Mouse (Mus musculus) neural tube, embryonic 13.5 days (tissue): ENCODE measurements around the gene Fryl. TPM values are rescaled to one million over a fixed set of nuclear protein-coding genes. Genes with fewer than 3 reads are reported as not detected.

ENCODE experiments used
- ATAC-seq: fragments of 200-750 bp; cut with Nextera tagmentation; 2 replicates; pipeline ENCODE4 v1.8.0; 2017; ENCODE audit warnings: low read depth, mild to moderate bottlenecking, moderate TSS enrichment, moderate library complexity
- H3K27ac ChIP-seq: fragments of 300-500 bp; sonication (generic); replicated peaks from 2 replicates; pipeline ENCODE4 v1.5.1; 2015; ENCODE audit warnings: moderate library complexity, mild to moderate bottlenecking, inconsistent platforms
- H3K27me3 ChIP-seq: fragments of 300-500 bp; sonication (generic); 2 replicates; pipeline ENCODE4 v1.6.1; 2015; ENCODE audit warnings: mild to moderate bottlenecking, inconsistent platforms
- H3K36me3 ChIP-seq: fragments of 300-500 bp; sonication (generic); 2 replicates; pipeline ENCODE4 v1.6.1; 2015; ENCODE audit warnings: mild to moderate bottlenecking, inconsistent platforms
- H3K4me1 ChIP-seq: fragments of 300-500 bp; sonication (generic); replicated peaks from 2 replicates; pipeline ENCODE4 v1.6.1; 2015; ENCODE audit warnings: inconsistent platforms
- H3K4me2 ChIP-seq: fragments of 300-500 bp; sonication (generic); 2 replicates; pipeline ENCODE4 v1.6.1; 2015; ENCODE audit warnings: inconsistent platforms, mild to moderate bottlenecking, moderate library complexity
- H3K4me3 ChIP-seq: fragments of 300-500 bp; sonication (generic); 2 replicates; pipeline ENCODE4 v1.5.1; 2015; ENCODE audit warnings: mild to moderate bottlenecking, inconsistent platforms
- H3K9ac ChIP-seq: fragments of 300-500 bp; sonication (generic); 2 replicates; pipeline ENCODE4 v1.6.1; 2015; ENCODE audit warnings: moderate library complexity, mild to moderate bottlenecking, inconsistent platforms
- H3K9me3 ChIP-seq: fragments of 300-500 bp; sonication (generic); 2 replicates; pipeline ENCODE4 v1.6.1; 2016; ENCODE audit warnings: inconsistent platforms
- WGBS: fragments of 180-500 bp; shearing (Covaris S2); methylation state at CpG from one replicate; pipeline ENCODE4 v1.1.7; 2015; 5-methylcytosine and 5-hydroxymethylcytosine counted together
- polyA plus RNA-seq: library from polyadenylated mRNA; unstranded; fragments of >200 nt; fragmentation: Nextera tagmentation; extraction: Ambion mirVana; gene quantifications from 2 replicates; pipeline ENCODE4 v1.2.1, GENCODE M21; 2015

Gene Fryl
- polyA plus RNA-seq, 1 experiment from 2014 or later, result 41.5 TPM

DNA sequence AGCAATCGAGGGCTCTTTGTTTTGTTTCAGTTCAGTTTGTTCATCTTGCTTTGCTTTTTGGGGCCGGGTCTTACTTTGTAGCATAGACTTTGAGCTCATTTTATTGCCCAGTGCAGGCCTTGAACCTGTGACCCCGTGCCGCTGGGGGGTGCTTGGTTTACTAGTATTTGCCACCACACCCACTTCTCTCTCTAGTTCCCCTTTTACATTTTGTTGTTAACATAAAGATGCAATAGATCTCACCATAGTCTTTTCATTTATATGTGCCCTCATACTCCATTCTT is 24.1 kb upstream of the Fryl start:
- Histone ChIP-seq H3K4me2 (no peak overlapping the region), H3K27me3 (no peaks in the 10 kb centered on the region), H3K9ac (no peak overlapping the region), H3K9me3 (no peaks in the 10 kb centered on the region), H3K36me3 (no peaks in the 10 kb centered on the region), H3K27ac (no peak overlapping the region), H3K4me3 (no peak overlapping the region), H3K4me1 (peaks cover 8% of the 10 kb centered on the region)
- WGBS, result 64% methylated on average over 4 of the region's 4 CpGs
- ATAC-seq, result no peak

GRCm38 (mm10) chr5:73279732-73280566 is 23.5 kb upstream of the Fryl start:
- ATAC-seq, result no peak
- H3K4me3 ChIP-seq, result no peak overlapping the region
- 38% methylated on average over 4 of the region's 4 CpGs for WGBS
- H3K27me3 ChIP-seq, result no peaks in the 10 kb centered on the region
- no peaks in the 10 kb centered on the region for H3K36me3 ChIP-seq
- no peak overlapping the region for H3K27ac ChIP-seq
- H3K9me3 ChIP-seq, result no peaks in the 10 kb centered on the region
- no peak overlapping the region for H3K9ac ChIP-seq
- H3K4me2 ChIP-seq, result no peak overlapping the region
- peaks cover 8% of the 10 kb centered on the region for H3K4me1 ChIP-seq

DNA sequence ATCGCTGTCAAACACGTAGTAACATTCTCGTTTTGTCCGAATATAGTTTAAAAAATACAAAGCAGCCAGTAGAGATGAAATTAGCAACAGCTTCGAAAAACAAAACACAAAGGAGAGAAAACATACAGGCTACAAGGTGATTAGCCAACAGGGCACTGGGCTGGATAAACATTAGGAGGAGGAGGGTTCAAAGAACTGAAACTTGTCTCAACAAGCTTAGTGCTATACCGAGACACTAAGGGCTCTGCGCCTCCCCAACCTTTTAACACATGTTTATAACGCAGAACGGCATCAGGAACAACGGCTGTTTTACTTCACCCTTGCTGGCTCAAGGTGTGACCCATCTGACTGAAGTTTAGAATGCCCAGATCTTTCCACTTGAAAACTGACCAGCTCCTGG is 22.8 kb upstream of the Fryl start:
- H3K4me2 ChIP-seq, result no peak overlapping the region
- no peak overlapping the region for H3K9ac ChIP-seq
- H3K27me3 ChIP-seq, result no peaks in the 10 kb centered on the region
- H3K27ac ChIP-seq, result no peak overlapping the region
- H3K4me1 ChIP-seq, result peaks cover 8% of the 10 kb centered on the region
- no peaks in the 10 kb centered on the region for H3K36me3 ChIP-seq
- no peak overlapping the region for H3K4me3 ChIP-seq
- 74% methylated on average over 10 of the region's 10 CpGs for WGBS
- ATAC-seq, result no peak
- H3K9me3 ChIP-seq, result no peaks in the 10 kb centered on the region

- H3K27ac ChIP-seq, result no peak overlapping the region
- H3K4me3 ChIP-seq, result no peak overlapping the region
- H3K4me1 ChIP-seq, result peaks cover 7% of the 10 kb centered on the region
- H3K27me3 ChIP-seq, result no peaks in the 10 kb centered on the region
- WGBS, result 81% methylated on average over 2 of the region's 2 CpGs
- H3K9me3 ChIP-seq, result no peaks in the 10 kb centered on the region
- ATAC-seq, result no peak
- H3K36me3 ChIP-seq, result no peaks in the 10 kb centered on the region
- no peak overlapping the region for H3K4me2 ChIP-seq
- H3K9ac ChIP-seq, result no peak overlapping the region
These were observed 18.5 kb upstream of the Fryl start for GRCm38 (mm10) chr5:73274941-73275340.

- WGBS, result 71% methylated on average over 4 of the region's 4 CpGs
- no peaks in the 10 kb centered on the region for H3K36me3 ChIP-seq
- no peaks in the 10 kb centered on the region for H3K27me3 ChIP-seq
- ATAC-seq, result no peak
- no peaks in the 10 kb centered on the region for H3K9me3 ChIP-seq
- no peak overlapping the region for H3K9ac ChIP-seq
- no peak overlapping the region for H3K27ac ChIP-seq
- no peak overlapping the region for H3K4me2 ChIP-seq
- H3K4me3 ChIP-seq, result no peak overlapping the region
- no peaks in the 10 kb centered on the region for H3K4me1 ChIP-seq
These were observed 16.8 kb upstream of the Fryl start for GRCm38 (mm10) chr5:73273171-73273570.

GRCm38 (mm10) chr5:73270612-73271011 is 14.2 kb upstream of the Fryl start:
- H3K4me1 ChIP-seq, result no peaks in the 10 kb centered on the region
- no peak overlapping the region for H3K27ac ChIP-seq
- no peaks in the 10 kb centered on the region for H3K27me3 ChIP-seq
- no peak for ATAC-seq
- H3K4me2 ChIP-seq, result no peak overlapping the region
- no peak overlapping the region for H3K4me3 ChIP-seq
- H3K9ac ChIP-seq, result no peak overlapping the region
- H3K9me3 ChIP-seq, result no peaks in the 10 kb centered on the region
- H3K36me3 ChIP-seq, result no peaks in the 10 kb centered on the region
- 75% methylated on average over 6 of the region's 6 CpGs for WGBS

DNA sequence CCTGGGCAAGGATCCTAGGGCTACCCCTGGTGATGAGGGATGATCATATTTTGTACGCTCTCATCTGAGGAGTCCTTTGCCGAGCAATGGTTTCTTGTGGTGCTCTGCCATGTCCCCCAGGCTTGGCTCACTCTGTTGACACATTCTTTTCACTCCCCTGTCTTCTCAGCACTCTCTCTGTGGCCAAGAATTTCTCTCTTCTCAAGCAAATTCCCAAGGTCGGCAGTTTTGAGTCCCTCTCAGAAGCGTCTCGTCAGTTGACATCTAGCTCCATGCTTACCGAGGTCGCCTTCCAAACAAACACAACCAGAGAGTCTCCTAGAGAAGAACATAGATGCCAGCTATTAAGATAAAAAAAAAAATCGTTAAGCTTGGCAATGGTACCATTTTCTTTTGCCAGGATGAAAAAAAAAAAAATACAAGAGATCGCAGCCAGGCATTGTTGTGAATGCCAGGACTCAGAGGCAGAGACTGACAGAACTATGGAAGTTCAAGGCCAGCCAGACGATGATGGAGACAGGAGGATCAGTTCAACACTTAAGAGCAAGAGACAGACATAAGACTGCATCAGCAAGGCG is 12.3 kb upstream of the Fryl start:
- H3K27ac ChIP-seq, result no peak overlapping the region
- 86% methylated on average over 11 of the region's 11 CpGs for WGBS
- no peaks in the 10 kb centered on the region for H3K27me3 ChIP-seq
- H3K4me1 ChIP-seq, result no peaks in the 10 kb centered on the region
- no peaks in the 10 kb centered on the region for H3K36me3 ChIP-seq
- ATAC-seq, result no peak
- H3K4me3 ChIP-seq, result no peak overlapping the region
- H3K9me3 ChIP-seq, result no peaks in the 10 kb centered on the region
- no peak overlapping the region for H3K9ac ChIP-seq
- H3K4me2 ChIP-seq, result no peak overlapping the region

GRCm38 (mm10) chr5:73265460-73265859 is 9.0 kb upstream of the Fryl start:
- H3K36me3 ChIP-seq, result no peaks in the 10 kb centered on the region
- no peak for ATAC-seq
- 70% methylated on average over 5 of the region's 5 CpGs for WGBS

DNA sequence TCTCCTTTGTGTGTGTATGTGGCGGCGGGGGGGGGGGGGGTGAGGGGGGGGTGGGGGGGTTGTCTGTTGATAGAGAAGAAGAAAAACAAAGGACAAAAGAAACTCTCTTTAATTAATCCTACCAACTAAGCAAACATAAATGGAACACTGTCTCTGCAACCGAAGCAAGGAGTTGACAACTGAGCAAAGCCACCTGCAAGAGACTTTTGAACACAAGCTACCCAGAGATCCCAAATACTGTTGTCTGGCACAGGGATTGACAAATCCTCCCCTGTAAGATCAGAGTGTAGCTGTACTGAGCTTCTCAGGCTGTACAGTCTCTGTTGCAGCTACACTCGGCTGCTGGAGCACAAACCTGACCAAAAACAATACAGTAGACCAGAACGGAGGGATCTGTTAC is 7.7 kb upstream of the Fryl start:
- Histone ChIP-seq H3K9me3 (no peaks in the 10 kb centered on the region), H3K27ac (no peak overlapping the region), H3K36me3 (no peaks in the 10 kb centered on the region), H3K4me2 (no peak overlapping the region), H3K4me3 (no peak overlapping the region), H3K9ac (no peak overlapping the region), H3K27me3 (no peaks in the 10 kb centered on the region), H3K4me1 (no peaks in the 10 kb centered on the region)
- WGBS, result 88% methylated on average over 3 of the region's 5 CpGs
- ATAC-seq, result no peak

More at GRCm38 (mm10) chr5:73265460-73265859, 9.0 kb upstream of the Fryl start:
- H3K9me3 ChIP-seq, result no peaks in the 10 kb centered on the region
- H3K4me1 ChIP-seq, result no peaks in the 10 kb centered on the region
- H3K27ac ChIP-seq, result no peak overlapping the region
- H3K4me3 ChIP-seq, result no peak overlapping the region
- H3K4me2 ChIP-seq, result no peak overlapping the region
- H3K9ac ChIP-seq, result no peak overlapping the region
- no peaks in the 10 kb centered on the region for H3K27me3 ChIP-seq

DNA sequence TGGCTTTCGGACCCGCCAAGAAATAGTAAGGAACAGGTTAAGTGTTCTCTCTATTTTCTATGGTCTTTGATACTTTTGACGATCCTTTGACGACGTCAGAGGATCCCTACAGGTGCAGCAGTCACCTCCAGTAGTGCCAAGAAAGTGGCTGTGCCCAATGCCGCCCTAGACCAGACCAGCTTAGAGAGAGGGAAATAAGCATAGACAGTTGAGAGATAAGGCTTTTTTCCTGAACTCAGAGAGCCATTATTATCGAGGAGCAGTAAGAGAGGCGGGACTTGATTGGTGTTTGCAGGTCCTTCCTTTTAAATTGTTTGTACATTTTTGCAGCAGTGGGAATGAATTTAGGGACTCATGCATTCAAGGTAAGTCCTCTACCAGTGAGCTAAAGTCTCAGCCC is 1.3 kb upstream of the Fryl start:
- peaks cover 33% of the 10 kb centered on the region for H3K4me1 ChIP-seq
- peak overlapping the region; percentile 94; the same call in 1 of the 2 replicates for H3K4me3 ChIP-seq
- WGBS, result 58% methylated on average over 8 of the region's 8 CpGs
- H3K36me3 ChIP-seq, result no peaks in the 10 kb centered on the region
- no peak overlapping the region for H3K27ac ChIP-seq
- H3K4me2 ChIP-seq, result peak overlapping the region; percentile 69
- no peaks in the 10 kb centered on the region for H3K9me3 ChIP-seq
- peak overlapping the region; percentile 65; the same call in 1 of the 2 replicates for H3K9ac ChIP-seq
- H3K27me3 ChIP-seq, result peaks cover 5% of the 10 kb centered on the region; the same call in 1 of the 2 replicates
- ATAC-seq, result no peak

DNA sequence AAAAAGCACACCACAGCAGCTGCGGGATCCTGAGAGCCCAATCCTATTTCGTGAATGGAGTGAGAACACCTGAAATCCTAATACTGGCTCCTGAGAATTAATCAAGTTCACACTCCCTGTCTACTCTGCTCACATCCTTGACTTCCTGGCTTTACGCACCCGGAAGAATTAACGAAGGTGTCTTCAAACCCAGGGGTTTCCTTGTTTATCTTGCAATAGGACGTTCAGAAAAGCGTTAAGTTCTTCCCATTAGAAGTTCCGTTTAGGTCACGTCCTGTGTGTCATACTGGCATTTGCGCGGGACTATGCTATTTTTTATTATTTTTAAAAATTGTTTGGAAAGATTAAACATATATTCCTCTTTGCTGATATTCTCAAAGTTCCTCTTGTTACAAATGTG is 677 bp upstream of the Fryl start:
- WGBS, result 4% methylated on average over 11 of the region's 11 CpGs
- Histone ChIP-seq H3K4me1 (peaks cover 37% of the 10 kb centered on the region), H3K4me2 (peak overlapping the region; percentile 69), H3K9ac (peak overlapping the region; percentile 65), H3K36me3 (no peaks in the 10 kb centered on the region), H3K27ac (peak overlapping the region; percentile 67), H3K4me3 (peak overlapping the region; percentile 94), H3K27me3 (peaks cover 5% of the 10 kb centered on the region; the same call in 1 of the 2 replicates), H3K9me3 (no peaks in the 10 kb centered on the region)
- no peak for ATAC-seq

- peak overlapping the region; percentile 71 for H3K4me2 ChIP-seq
- WGBS, result under 1% methylated on average over 111 of the region's 129 CpGs
- H3K9me3 ChIP-seq, result no peaks in the 10 kb centered on the region
- peak overlapping the region; percentile 97 for H3K27ac ChIP-seq
- H3K4me1 ChIP-seq, result peaks cover 45% of the 10 kb centered on the region
- peak; percentile 77 for ATAC-seq
- peak overlapping the region; percentile 94 for H3K4me3 ChIP-seq
- H3K27me3 ChIP-seq, result peaks cover 5% of the 10 kb centered on the region; the same call in 1 of the 2 replicates
- peak overlapping the region; percentile 95 for H3K9ac ChIP-seq
- no peaks in the 10 kb centered on the region for H3K36me3 ChIP-seq
These were observed 833 bp downstream of the Fryl start for GRCm38 (mm10) chr5:73255321-73256251.
